Mouse (Mus musculus) CD4-positive helper T cell, adult 2 months (primary cell): ENCODE data around the gene Gpr27.

ENCODE experiments used
- DNase-seq: peaks from one replicate; pipeline ENCODE4 v3.0.0-alpha.2; 2012; ENCODE audit warnings: low read depth, missing footprints, low spot score

The Gpr27 gene

DNA sequence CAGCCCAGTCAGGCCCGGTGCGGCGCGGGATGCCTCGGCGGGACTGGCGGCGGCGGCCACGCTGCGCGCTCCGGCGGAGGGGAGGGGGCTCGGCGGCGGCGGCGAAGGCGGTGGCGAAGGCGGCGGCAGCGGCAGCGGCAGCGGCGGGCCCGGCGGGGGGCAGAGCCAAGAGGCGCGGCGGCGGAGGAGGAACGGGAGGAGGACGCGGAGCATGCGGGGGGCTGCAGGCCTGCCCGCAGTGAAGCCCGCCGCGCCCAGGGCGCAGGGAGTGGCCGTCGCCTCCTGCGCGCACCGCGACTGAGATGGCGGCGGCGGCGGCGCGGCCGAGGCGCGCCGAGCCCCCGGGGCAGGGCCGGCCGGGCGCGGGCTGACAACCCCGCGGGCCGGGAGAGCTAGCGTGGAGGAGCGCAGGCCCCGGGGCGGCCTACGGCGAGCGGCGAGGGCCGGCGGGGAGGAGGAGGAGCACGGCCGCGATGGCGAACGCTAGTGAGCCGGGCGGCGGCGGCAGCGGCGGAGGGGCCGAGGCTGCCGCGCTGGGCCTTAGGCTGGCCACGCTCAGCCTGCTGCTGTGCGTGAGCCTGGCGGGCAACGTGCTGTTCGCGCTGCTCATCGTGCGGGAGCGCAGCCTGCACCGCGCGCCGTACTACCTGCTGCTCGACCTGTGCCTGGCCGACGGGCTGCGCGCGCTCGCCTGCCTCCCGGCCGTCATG lies at the start of gene Gpr27:
TSS of gene Gpr27 (plus strand) at position 474 of the 710 bp plus-strand sequence.
- peak; percentile 6 for DNase-seq

DNA sequence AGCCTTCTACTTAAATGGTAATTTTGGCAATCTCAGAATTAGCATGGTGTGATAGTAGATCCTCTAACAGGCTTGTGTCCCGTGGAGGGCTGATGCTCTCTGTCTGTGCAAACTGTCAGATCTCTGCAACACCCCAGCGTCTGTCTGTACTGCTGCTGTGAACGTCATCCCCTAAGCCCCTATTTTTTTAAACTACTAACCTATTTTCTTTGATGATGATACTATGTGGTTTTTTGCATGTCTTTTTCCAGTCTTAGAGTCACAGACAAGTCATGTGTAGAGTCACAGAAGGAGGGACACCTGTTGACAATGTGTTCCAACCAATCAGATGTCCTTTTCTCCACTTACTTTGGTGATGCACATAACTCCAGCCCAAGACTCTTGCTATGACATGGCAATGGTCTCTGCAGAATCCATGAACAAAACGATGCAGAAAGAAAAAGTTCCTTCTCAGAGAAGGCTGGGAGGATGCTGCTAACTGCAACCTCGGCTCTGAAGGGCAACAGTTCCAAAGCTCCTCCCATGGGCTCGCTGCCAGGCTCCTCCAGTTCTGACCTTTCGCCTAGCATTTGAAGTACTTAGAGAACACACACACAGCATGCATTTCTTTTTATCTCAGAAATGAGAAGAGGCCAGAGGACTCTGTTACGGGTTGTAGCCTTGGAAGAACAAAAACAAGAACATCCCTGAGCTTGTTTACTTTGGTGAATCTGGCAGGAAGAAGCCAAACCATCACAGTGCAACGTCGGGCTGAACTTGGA lies 48.9 kb upstream of the Gpr27 start:
- peak; percentile 70 for DNase-seq

DNA sequence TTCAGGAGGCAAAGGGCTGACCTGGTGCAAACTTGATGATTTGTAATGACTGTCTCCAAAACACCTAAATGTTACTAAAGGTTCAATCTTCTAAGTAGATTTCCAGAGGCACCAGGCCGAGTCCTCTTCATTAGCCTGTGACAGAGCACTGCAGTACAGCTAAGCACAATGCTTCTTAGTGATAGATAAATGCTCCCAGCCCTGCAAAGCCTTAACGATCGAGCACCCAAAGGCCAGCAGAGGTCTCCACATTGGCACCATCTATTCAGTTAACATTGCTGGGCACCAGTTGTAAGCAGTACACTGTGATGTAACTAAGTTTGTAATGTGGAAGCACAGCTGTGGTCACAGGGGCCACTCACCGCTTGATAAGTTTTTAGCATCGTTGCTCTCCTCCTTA lies 48.1 kb upstream of the Gpr27 start:
- no peak for DNase-seq

DNA sequence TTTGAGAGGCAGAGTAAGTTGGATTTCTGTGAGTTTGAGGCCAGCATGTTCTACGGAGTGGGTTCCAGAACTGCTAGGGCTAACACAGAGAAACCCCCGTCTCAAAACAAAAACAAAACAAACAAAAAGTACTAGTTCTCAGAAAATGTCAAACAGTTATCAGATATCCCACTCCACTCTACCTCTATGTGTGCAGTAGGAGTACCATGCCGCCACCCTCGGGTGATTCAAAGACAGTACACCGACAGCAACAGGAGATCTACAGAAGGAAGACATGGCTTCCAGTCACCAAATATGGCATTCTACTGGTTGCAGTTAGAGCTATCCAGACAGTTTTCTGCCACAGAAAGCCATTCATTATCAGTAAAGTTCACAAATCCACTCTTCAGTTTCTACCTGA lies 47.6 kb upstream of the Gpr27 start:
- DNase-seq = no peak

DNA sequence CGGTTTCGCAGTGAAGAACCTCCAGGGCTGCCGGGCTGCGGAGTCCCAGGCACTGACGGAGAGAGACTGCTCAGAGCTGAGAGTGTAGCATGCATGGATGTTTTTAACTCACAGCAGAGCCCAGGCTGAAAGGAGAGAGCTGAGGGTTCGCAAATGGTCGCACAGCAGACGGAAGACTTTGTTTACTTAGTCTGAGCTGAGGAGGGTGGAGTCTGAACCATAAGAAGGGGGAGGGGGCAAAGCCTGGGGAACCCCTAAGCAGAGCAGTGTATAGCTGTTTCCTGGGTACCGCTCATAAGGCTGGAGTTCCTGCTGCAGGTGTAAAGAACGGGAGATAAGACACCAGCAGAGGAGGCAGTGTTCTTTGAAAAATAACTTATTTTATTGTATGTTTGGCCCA lies 46.1 kb upstream of the Gpr27 start:
- DNase-seq = peak; percentile 65

DNA sequence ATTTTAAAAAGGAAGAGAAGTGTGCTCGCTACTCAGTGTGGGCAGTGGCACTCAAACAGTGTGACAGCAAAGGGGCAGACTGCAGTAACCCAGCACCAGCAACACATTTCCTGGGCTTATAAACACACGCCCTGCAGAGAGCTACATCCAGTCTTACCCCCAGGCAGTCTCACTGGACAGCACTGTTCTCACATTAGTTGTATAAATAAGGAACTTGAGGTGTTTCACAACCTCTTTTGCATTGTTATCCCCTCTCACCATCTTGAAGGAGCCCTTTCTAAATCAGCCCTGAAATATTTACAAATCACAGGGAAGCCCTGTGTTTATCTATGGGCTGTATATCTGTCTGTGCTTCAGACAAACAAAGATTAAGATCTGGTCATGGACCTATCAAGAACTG lies 43.2 kb upstream of the Gpr27 start:
- no peak for DNase-seq

DNA sequence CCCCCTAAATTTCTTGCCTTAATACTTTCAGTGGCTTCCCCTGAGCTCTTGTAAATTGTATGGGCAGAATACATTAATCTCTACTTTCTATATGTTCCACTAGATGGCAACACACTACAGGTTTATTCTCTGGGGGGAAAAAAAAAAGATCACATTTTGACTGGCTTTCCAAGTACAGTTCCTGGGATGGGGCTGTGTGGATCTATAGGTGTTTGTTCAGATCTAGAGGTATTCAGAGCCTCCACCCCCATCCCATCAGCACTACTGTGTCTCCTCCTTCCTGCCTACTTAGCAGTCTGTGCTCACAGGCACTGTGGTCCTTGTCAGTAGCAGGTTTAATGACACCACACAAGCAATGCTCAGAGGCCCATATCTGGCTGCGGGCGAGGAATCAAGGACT lies 40.1 kb upstream of the Gpr27 start:
- DNase-seq = no peak

DNA sequence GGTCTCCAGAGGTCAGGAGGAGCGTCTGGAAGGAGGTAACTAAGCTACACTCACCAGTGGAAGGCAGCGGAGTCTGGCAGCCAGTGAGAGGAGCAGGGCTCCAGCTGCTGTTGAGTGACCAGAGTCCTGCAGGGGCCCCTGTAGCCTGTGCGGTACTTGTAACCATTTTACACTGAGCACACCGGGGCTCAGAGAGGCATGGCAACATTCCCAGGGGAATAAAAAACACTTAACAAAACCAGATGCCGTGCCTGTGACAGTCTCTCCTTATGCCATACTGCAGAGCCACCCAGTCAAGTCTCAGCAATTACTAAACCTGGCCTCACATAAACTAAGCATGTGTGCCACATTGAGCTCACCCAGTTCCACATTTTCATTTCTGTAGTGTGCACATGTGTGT lies 38.1 kb upstream of the Gpr27 start:
- DNase-seq = no peak

DNA sequence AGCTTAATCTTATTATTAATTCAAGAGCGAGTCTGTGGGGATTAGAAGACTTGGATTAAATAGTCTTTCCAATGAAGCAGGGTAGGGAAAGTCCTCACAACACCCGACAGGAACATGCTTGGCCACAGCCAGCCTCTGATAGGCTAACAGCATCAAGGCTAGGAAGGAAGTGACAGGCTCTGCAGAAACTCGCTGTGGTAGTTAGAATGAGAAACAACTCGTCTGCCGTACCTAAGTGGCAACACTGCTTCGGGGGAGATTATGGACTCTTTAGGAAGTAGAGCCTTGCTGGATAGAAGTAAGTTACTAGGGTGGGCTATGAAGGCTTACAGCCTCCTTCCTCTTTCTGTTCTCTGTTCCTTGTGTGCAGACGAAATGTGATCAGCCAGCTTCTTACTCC lies 37.0 kb upstream of the Gpr27 start:
- peak; percentile 67 for DNase-seq

DNA sequence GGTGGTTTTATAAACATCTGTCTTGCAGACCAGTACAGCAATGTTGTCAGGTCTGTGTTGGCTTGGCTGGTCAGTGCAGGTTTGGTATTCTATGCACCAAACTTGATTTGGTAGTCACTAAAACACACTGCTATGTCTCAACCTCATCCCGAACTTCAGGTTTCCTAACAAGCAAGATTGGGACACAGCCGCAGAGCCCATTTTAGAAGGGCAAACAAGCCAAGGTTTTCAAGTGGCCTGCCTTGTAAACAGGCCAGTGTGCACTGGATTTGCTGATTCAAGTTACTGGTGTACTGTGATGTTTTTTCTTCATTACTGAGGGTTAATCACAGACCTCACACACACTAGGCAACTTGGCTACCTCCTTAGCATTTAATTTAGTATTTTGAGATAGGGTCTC lies 36.4 kb upstream of the Gpr27 start:
- no peak for DNase-seq

DNA sequence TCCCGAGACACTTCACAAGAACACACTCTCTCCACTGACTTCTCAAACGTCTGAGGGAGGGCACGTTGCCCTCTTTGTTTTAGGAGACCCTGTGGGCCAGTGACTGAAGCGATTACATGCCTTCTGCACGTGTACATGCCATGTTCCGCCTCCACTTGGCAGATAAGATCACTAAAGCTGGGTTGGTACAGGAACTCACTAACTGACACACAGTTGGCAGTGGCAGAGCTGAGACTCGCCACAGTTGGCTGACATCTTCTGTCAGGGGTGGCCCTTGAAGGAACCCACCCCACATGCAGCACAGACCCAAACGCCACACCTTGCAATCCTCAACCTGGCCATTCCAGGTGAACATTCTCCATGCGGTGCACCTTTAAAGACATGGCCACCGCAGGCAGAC lies 33.9 kb upstream of the Gpr27 start:
- DNase-seq = peak; percentile 59

DNA sequence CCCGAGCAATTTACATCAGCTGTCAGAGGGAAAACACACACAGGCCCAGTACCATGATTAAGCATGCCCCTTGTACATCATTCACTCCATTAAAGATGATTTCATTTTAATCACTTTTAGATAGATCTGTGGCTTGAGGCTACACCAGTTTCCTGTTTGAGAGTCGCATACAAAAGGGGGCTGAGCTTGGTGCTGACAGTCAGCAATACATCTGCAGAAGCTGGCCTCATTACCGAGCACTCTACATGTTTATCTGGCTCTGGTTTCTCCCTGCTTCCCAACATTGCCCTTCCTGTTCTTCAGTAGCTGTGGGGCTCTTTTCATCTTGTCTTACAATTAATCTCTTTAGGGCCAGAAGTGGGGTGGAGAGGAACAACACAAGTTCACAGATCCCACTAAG lies 32.0 kb upstream of the Gpr27 start:
- peak; percentile 31 for DNase-seq

DNA sequence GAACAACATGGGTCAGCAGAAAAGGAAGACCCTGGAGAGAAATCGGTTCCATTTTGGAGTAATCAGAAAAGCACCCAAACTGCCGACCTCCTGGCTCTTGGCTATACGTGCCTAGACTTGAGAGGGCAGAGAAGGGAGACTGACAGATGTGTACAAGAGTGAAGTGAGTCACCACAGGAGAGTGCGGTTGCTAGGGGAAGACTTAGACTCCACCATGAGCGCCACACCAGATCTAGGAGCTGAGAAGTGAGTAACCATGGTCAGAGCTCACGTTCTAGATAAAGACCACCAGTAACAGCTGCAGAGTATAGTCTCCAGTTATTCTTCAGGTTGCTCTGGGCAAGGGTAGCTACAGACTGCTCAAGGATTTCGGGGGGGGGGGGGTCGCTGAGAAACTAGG lies 29.2 kb upstream of the Gpr27 start:
- DNase-seq = no peak

DNA sequence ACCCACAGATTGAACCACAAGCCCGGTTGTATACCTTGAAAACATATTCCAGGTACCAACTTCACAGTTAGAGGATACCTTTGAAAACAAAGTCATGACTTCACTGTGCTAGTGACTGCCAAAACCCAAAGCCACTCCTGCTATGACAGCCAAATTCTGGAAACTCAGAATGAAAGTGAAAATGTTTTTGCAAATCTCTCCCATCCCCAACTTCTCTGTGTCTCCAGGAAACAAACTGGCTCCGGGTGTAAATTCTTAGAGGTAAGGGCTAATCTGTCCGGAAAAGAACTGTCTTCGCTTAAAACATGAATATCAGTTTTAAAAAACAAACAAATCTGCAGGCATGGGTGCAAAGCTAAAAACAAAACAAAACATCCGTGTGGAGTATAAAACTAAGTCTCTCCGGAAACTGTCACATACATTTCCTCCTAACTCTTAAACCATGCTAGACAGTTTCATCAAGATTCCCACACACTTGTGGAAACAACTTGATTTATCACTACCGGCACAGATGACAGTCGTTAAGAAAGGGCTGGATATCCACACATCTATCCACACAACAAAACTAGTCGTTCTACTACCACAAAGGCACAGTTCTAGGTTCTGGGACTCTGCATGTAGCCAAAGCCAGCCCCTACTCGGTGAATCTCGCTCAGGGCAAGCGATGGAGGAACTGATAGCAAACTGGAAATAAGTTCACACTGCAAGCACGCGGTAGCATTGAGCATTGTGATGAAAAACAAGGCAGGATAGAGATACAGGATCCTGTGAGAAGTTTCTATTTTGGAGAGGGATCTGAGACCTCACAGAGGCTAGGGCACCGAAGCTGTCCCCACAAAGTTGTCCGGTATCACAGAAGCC lies 26.8 kb upstream of the Gpr27 start:
- peak; percentile 69 for DNase-seq

DNA sequence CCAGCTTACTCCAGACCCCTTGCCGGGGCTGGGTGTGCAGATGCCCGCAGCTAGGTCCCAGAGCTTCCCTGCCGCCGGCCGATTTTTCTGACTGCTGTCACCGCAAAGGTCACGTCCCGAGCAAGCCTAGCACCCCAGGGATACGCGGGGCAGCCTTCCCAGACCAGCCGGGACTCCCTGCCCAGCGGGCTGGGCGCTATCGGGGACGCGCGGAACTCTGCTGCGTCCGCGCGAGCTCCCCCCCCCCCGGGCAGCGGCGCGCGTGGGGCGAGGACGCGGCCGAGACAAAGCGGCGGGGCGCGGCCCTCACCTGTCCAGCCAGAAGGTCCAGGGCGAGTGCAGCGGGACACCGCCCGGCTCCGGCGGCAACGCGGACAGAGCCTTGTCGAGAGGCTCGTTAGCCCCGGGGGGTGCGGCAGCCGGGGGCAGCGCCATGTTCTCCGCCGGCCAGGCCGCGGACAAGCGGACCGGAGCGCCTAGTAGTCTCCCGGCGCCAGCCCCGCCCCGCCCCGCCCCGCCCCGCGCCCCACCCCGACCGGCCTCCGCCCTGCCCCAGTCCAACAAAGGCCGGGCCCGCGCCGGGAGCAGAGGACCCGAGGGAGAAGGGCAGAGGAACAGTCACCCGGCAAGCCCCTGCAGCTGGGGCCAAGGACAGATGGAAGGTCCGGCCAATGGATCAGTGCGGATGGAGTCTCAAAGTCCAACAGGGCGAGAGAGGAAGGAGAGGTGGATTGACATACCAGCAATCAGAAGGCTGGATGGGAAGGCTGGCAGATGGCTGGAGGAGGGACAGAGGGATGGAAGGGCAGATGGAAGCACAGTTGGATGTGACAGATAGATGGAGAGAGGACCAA lies 25.9 kb upstream of the Gpr27 start, which contains the start of the genes Eif4e3 and Gm20696:
TSS of gene Eif4e3 (minus strand) at position 454 of the 854 bp plus-strand sequence.
TSS of gene Gm20696 (minus strand) at position 480 of the 854 bp plus-strand sequence.
- peak; percentile 48 for DNase-seq

DNA sequence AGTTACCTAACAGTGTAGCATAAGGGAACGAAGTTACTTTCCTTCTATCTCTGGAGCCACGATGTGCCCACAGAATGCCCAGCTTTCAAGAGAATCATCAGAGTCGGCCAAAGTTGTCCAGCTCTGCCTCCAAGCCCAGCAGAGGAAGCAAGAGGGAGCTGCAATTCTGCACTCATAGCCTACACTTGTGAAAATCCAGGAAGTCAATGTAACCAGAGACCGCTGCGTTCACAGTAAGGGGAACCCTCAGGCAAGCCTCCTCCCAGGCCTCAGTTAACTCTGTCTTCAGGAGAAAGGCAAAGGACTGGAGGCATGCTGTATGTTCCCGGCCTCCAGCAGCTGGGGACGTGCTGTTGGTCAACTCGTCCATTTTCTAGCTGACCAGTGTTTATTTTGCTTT lies 25.2 kb upstream of the Gpr27 start:
- no peak for DNase-seq

DNA sequence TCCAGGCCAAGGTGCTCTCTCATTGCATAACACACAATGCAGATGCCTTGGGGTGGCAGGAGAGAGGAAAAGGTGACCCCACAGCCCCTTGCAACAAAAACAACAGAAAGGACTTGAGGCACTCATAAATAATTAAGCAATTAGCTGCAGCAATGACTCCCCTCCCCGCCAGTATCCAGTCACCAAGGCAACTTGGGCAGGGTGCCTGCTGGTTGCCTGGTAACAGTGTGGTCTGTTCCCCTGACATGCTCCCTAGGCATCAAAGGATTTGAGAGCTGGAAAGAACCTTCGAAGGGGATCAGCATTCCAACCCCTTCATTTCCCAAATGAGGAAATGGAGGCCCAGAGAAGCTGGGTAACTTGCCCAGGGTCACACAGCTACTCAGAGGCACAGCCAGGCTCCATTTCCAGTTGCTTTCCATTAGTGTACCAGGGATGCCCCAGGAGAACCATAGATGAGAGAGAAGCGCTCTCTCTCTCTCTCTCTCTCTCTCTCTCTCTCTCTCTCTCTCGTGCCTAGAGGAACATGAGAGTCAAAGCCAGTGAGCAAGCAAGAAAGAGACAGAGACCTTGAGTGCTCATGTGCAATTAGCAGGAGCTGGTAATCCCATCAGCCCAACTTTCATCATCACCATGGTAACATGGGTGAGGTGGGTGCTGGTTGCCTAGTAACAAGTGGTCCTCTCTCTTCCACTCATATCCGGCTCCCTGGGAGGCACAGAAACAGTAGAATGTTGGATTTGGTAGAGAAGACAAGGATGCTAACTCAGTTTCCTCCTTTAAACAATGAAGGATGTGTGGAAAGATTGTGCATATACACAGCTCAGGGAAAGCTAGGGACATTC lies 22.8 kb upstream of the Gpr27 start:
- DNase-seq = no peak

DNA sequence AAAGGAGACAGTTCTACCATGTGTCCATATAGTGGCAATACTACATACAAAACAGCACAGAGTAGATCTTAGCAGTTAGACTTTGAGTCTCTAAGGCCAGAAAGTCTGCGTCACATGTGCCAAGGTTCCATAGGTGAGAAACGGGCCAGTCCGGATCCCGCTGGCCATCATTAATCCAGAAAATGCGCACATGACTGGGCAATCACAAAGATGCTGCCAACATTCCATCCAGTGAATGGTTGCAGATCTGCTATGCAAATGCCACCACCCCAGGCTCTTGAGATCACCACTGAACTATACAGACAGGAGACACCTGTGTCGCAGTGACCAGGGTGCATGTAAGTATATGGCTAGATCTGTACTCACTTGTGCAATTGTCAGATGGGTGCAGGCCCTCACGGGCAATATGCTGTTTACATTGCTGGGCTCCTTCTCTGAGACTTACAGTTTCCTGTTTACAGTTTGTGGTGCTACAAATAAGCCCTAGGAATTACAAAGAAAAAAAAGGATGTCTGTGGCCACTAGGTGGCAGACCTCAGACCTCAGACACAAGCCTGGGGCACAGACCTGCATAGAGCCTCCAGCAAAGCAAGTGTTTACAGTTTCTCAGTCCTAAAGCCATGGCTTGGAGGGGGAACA lies 21.9 kb upstream of the Gpr27 start:
- DNase-seq = peak; percentile 72

DNA sequence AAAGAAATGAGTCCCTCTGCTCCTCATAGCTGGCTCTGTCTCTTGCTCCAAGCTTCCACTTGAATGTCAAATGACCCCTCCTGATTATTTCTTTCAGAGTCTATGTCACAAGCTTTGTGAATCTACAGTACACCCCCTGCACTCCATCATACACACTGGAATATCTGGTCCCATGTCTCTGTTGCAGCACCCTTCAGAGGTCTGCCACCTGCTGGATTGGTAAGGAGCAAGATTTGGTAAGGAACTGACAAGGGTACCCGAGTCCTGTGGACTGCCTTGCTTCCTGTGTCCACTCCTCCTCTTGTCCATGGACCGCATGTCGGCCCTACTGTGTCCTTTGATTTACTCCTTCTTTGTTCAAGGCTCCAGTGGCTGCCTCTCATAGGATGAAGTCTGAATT lies 20.7 kb upstream of the Gpr27 start:
- DNase-seq = no peak

DNA sequence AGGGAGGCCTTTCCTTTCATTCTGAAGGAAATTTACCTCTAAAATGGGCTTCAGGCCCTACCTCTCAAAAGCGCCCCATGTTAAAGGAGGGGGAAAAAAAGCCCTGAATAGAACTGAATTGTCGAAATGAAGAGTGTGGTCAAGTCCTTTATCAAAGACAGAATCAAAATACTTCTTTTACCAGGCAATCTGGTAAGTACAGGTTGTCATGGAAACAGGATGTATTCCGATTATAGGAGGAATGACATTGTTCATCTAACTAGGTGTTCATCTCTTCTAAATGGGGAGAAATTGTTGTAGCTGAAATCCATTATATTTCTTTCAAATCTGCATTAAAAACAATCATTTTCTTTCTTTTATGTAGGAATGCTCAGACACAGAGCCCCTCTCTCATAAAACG lies 18.0 kb upstream of the Gpr27 start:
- DNase-seq = no peak
